Mouse (Mus musculus): ENCODE data around the gene Egr2.
A peak's percentile ranks its signal among the peaks of the same experiment; 100 is the strongest.

Gene Egr2

GRCm38 (mm10) chr10:67538585-67539400, 3.5 kb downstream of the Egr2 start:
- DNase-seq (ENCODE audit: low read depth, low spot score), result peak; percentile 51

- peak; percentile 4 for DNase-seq (ENCODE audit: low read depth, low spot score)
Observed at GRCm38 (mm10) chr10:67539401-67539730, 4.1 kb downstream of the Egr2 start.

GRCm38 (mm10) chr10:67540591-67540990, 5.3 kb downstream of the Egr2 start:
- DNase-seq (ENCODE audit: low read depth, low spot score), result no peak

GRCm38 (mm10) chr10:67547850-67548260, 12.6 kb downstream of the Egr2 start:
- peak; percentile 32 for DNase-seq (ENCODE audit: low read depth, low spot score)

- DNase-seq (ENCODE audit: low read depth, low spot score), result peak; percentile 73
Observed at GRCm38 (mm10) chr10:67548261-67548854, 13.1 kb downstream of the Egr2 start.

GRCm38 (mm10) chr10:67548877-67549731, 13.8 kb downstream of the Egr2 start, which contains the start of gene Ado:
Ado (minus strand) TSS chr10:67548955.
- DNase-seq (ENCODE audit: low read depth, low spot score), result peak; percentile 87

DNA sequence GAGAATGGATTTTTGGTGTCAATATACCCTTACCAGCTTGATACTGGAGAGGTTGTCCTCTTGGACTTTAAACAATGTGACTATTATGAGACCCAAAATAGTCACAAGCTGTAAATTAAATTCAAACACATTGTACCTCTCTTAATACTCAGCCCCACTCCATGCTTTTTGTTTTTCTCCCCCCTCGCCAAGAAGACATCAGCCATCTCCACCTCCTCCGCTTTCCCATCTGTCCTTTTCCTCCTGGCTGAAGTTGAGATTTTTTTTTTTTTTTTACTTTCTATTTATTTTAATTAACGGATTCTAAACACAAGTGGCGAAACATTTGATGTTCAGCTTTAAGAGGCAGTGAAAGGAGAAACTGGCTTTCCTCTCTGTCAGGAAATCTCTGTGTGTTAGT, 22.8 kb downstream of the Egr2 start:
- no peak for DNase-seq (ENCODE audit: low read depth, low spot score)

GRCm38 (mm10) chr10:67559765-67560394, 24.6 kb downstream of the Egr2 start:
- DNase-seq (ENCODE audit: low read depth, low spot score), result no peak

DNA sequence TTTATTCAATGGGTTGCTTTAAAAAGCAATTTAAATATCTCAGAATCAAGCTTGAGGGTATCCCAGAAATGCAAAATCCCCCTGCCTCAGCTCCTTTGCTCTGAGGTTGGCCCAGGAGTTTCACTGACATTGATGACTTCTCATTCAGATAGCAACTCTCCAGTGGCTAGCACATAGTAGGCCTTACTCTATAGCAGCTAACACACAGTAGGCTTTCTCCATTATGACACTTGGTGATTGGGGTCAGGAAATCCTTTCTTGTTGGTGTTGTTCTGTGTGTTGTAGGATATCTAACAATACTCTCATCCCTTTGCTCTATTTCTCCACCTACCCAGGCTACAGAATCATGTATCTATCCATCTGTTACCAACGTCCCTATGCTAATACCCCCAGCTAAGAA, 25.9 kb downstream of the Egr2 start:
- DNase-seq (ENCODE audit: low read depth, low spot score), result no peak

- no peak for DNase-seq (ENCODE audit: low read depth, low spot score)
Observed at GRCm38 (mm10) chr10:67564509-67564908, 29.2 kb downstream of the Egr2 start.

DNA sequence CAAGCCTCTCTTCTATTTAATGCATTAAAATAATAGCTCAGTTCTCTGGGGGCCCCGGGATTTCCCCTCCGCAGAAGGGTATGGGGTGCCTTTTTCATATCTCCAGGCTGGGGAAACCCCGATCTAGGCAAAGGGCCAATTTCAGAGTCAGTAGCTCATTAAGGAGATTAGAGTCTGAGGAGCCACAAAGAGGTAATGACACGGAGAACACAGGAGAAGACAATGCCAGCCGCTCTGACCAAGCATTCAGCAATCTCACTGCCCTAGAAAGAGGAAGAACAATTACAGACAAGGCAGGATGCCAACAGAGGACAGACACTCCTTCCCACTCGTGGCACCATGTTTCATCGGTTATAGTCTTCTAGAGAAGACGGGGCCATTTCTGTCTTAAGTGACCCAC, 30.8 kb downstream of the Egr2 start:
- peak; percentile 73 for DNase-seq (ENCODE audit: low read depth, low spot score)

GRCm38 (mm10) chr10:67569539-67569938, 34.3 kb downstream of the Egr2 start:
- no peak for DNase-seq (ENCODE audit: low read depth, low spot score)

DNA sequence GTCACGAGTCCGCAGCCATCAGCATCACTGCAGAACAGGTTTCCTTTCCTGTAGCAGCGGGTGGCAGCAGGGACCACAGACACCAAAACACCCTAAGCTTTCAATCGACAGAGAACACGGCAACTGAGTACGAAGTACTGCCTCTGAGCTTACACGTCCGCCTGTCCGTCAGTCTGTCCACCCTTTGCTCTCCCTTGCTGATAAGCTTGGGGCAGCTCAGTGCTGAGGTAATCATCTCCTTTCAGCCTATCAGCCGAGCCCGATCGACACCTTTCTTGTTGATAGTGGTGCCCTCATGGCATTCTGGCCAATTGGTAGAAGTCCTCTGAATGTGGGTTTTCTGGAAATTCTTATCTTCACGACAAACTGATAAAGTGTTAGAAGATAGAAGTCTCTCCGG, 36.2 kb downstream of the Egr2 start:
- DNase-seq (ENCODE audit: low read depth, low spot score), result no peak

DNA sequence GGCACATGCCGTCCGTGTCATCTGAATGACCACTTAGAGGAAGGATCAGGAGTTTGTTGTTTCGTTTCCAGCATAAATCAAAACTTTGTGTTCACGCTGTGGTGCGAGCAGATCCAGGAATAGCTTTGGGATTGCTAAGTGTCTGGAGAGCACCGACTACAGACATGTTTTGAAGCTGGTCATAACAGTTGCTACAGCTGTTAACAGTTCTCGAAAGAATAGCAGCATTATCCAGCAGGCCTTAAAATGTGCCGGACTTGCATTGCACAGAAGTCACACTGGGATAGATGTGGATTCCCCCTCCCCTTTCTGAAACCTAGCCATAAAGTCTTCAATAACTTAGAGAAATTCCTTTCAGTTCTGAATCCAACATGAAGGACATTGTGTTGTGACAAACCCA, 38.0 kb downstream of the Egr2 start:
- no peak for DNase-seq (ENCODE audit: low read depth, low spot score)

DNA sequence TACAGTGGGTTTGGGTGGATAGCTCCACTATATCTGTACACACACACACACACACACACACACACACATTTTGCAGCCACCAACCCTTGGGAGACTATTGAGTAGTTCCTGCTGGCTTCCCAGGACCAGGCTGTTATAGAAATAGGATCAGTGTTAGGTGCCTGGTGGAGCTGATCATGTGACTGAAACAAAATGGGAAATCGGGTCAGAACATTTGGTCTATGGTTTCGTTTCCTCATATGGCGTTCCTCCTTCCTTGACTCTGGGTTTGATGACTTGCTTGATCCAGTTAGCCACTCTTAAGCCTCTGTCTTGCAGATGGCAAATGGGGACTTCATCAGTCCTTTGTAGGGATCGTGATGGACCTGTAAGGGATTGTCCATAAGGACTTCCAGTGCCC, 44.6 kb downstream of the Egr2 start:
- no peak for DNase-seq (ENCODE audit: low read depth, low spot score)

GRCm38 (mm10) chr10:67581698-67582285, 46.5 kb downstream of the Egr2 start:
- DNase-seq (ENCODE audit: low read depth, low spot score), result peak; percentile 57

- peak; percentile 87 for DNase-seq (ENCODE audit: low read depth, low spot score)
Observed at GRCm38 (mm10) chr10:67585873-67586610, 50.8 kb downstream of the Egr2 start.

All from CD4-positive, CD25-positive, alpha-beta regulatory T cell, adult 2 months (primary cell).